Mouse (Mus musculus) right cerebral cortex, adult 2 months (tissue): ENCODE measurements around the gene Hcn2.

Experiments used
- DNase-seq, 2 experiments: peaks; one replicate each; pipeline ENCODE4 v3.0.0; 2021 to 2022; ENCODE audit warnings: low spot score in 2 of 2

Gene Hcn2

DNA sequence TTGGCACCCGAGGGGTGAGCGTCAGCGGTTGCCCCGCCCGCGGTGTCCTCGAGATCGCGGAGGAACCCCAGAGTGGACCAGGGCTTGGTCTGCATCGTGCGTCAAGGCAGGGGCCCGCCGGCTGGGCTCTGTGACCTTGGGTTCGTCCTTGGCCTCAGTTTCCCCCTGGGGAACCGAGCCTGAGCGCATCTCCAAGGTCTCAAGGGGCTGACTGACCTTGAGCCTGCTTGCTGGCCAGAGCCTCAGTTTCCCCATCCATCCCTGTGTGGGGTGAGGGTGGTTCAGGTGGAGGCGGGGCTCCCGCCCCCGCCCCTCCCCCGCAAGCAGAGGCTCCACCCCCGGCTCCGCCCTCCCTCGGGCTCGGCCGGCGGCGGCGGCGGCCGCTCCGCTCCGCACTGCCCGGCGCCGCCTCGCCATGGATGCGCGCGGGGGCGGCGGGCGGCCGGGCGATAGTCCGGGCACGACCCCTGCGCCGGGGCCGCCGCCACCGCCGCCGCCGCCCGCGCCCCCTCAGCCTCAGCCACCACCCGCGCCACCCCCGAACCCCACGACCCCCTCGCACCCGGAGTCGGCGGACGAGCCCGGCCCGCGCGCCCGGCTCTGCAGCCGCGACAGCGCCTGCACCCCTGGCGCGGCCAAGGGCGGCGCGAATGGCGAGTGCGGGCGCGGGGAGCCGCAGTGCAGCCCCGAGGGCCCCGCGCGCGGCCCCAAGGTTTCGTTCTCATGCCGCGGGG is at the start of gene Hcn2:
Gene Hcn2, plus strand, starts transcription at position 381 of the 734 bp plus-strand sequence.
- DNase-seq = no peak

DNA sequence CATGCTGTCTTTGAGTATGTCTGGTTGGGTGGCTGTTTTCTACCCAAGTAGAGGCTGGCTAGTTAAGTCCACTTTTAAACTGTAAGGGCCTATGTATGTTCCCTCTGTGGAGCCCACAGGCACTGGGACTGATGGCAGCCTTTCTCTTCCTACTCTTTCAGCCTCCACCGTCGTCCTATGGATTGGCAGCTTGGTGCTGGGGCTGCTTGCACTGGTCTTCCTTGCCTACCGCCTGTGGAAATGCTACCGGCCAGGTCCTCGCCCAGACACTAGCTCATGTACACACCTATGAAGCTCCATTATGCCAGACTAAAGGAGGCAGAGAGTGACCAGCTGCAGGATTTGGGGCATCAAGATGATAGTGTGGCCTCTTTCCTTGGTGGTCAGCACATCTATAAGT is 48.4 kb upstream of the Hcn2 start:
- DNase-seq = no peak

DNA sequence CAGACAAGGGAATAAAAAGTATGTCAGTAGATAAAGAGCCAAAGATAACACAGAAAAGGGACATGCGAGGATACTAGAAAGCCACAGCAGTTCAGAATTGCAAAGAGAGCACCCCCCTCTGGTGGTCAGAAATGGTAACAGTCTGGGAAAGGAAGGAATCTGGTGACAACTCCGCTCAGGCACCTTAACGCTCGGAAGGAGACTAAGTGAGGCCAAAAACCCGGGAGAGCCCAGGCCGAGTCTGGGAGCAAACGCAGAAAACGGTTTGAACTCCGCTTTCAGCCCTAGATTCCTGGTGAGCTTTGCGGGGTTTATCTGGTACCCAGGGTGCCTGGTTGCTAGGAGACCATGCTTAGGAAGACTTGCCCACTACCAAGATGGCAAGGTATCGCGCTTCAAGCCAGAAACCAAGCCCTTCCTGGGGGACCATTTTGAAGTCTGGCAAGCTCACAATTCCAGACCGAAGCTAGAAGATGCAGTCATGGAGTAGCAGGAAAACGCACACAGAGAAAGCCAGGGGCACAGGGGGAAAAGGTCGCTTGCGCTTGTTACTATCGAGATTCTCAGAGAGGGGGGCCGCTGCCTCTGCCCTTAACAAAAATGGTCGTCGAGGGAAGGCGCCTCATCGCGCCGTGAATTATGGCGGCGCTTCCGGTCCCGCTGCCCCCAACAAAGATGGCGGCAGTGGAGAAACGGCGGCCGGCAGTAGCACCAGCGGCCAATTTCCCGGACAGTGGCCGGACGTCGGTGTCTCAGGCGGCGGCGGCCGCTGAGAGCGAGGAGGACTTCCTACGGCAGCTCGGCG is 47.5 kb upstream of the Hcn2 start, which contains the start of gene Tpgs1:
Gene Tpgs1, plus strand, starts transcription at position 599 of the 805 bp plus-strand sequence.
- peak; percentile 95 to 97 for DNase-seq

- DNase-seq = peak; percentile 80 to 84
Measured at GRCm38 (mm10) chr10:79669576-79670057, 46.8 kb upstream of the Hcn2 start.

DNA sequence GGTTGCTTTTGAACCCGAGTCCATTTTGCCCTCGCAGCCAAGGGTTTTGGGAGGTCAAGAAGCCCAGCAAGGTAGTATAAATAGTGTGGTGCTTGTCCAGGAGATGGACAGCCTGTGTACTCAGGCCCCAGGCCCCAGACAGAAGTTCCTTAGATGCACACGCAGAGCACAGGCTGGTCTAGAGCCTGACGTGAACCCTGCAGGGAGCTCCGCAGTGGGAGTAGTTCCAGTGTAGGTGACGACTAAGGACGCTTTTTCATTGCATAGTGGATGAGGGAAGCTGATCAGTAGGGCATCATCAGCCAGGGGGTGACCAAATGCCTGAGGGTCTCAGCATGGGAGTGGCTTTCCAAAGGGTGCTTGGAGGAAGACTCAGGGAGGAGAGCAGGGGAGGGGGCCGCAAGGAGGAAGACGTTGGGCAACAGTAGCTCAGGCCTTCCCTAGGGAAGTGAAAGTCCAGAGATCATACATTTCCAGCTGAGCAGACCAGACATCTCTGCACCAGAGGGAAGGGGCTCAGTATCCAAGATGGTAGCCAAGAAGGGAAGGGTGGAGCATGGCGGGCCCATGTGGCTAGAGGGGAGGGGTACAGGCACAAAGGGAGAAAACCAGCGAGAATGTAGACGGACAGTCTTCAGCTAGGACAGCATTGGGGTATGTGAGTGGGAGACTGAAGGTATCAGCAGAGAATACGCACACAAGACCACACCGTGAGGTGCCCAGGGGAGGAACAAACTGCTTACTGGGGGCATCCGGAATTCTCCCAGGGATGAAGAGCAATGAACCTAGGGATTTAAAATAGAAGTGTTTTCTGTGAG is 46.2 kb upstream of the Hcn2 start:
- DNase-seq = no peak

GRCm38 (mm10) chr10:79671396-79672087 is 44.9 kb upstream of the Hcn2 start:
- no peak for DNase-seq

DNA sequence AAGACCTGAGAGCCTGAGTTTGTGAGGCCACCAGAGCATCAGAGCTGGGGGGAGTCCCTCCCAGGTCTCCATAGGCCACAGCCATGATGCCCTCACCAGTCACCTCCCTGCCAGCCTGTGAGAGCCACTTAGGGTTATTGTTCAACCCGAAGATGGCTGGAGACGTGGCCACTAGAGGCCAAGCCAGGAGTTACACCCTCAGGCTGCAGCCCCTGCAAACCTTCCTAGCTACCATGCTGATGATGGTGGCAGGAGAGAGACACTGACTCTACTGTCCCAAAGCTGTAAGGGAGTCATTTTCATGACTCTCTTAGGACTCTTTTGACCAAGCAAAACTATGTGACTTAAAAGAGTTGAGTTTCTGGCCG is 44.4 kb upstream of the Hcn2 start:
- no peak for DNase-seq

- no peak for DNase-seq
Measured at GRCm38 (mm10) chr10:79673054-79673453, 43.4 kb upstream of the Hcn2 start.

DNA sequence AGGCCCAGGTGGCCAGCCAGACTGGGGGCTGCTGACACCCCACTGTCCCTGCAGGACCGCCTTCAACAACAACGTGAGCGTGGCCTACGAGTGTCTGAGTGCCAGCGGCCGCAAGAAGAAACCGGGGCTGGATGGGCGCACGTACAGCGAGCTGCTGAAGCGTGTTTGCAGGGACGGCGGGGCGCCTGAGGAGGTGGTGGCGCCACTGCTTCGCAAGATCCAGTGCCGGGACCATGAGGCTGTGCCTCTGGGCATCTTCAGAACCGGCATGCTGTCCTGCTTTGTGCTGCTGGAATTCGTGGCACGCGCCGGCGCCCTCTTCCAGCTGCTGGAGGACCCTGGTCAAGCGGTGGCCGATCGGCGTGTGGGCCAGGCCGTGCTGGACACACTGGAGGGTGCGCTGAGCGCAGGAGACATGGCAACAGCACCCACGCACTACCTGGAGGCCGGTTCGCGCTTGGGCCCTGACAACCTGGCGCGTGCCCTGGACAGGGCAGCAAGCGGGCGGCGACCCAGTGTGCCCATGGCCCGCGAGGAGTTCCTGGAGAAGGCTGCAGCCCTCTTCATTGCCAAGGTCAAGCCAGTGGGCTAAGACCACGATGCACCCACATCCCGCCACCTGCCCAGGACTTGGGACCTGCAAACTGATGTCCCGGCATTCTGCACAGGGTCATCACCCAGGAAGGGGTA is 40.9 kb upstream of the Hcn2 start:
- no peak for DNase-seq

GRCm38 (mm10) chr10:79680606-79681495 is 35.6 kb upstream of the Hcn2 start:
- DNase-seq = peak in 1 of 2 experiments; percentile 17

DNA sequence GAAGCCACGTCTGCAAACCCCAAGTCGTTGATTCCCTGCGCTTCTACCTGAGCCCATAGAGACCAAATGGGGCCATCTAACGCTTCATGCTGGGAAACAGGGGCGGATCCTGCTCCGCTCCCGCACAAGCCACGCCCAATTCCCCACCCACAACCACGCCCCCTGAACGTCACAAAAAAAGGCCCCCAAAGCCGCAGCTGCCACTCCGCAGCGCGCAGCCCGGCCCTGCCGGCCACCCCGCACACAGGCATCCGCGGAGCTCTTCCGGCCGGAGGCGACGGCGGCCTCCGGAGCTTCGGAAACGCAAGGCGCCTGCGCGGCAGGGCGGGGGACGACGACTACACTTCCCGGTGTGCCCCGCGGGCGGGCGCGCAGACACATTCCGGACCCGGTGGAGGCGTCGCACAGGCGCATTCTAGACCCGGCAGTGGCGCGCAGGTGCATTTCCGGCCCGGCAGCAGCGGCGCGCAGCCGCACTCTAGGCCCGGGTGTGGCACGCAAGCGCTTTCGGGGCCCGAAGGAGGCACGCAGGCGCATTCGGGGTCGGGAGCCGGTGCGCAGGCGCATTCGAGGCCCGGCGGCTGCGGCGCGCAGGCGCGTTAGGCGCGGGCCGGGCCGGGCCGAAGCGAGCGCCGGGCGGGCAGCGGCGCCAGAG is 34.7 kb upstream of the Hcn2 start, which contains the start of gene Cdc34:
Gene Cdc34, plus strand, starts transcription at position 605 of the 655 bp plus-strand sequence.
- peak; percentile 99 for DNase-seq

DNA sequence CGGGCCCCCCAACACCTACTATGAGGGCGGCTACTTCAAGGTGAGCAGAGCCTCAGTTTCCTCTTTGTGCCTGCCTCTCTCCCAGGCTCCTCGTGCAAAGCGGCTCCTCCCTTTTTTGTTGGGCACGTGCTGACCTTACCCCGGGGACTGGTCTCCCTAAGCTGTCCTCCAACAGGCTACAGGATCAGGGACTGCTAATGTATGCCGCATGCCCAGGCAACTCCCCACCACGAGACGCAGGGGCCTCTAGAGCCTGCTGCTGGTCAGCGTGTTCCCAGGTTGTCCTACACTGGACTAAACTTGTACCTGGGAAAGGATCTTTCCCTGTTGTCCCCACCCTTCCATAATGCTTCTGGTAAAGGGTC is 33.9 kb upstream of the Hcn2 start:
- no peak for DNase-seq

- DNase-seq = peak; percentile 52 to 58
Measured at GRCm38 (mm10) chr10:79682916-79683582, 33.4 kb upstream of the Hcn2 start.

DNA sequence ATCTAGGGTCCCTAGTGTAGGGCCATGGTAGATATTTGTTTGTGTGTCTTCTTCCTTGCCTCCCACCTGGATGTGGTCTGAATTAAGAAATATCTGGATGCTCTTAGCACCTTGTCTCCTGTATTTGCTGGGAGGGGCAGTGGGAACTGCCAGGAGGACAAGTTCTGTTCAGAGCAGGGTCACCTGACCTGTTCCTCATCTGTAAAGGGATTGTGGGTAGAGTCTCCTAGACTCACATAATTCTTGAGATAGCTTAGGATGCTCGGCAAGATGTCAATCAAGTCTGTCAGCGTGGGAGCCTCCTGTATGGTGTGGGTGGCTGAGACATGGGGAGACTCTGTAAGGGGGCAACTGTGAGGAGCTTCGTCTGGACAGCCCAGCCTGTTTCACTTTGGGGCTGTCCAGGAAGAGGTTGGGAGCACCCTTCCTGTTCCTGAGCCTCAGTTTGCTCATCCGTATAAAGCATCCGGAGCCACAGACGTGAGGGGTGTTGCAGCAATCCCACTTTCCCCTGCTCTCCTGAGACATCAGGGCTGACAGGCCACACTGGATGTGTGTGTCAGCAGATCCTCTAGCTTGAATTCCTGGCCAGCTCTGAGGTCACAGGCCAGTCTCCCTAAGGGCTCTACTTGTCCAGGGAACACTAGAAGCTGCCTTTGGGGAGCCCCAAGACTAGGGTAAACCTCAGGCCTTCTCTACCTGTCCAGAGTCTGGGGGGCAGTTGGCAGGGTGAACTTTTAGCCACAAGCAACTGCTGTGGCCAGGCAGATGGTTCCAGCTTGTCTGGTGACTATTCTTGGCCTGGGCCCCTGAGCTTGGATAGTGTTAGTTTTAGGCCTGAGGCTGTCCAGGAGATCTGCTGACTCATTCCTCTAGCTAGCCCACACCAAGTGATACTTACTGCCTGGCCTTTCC is 32.5 kb upstream of the Hcn2 start:
- DNase-seq = no peak

GRCm38 (mm10) chr10:79684770-79685600 is 31.4 kb upstream of the Hcn2 start:
- DNase-seq = no peak

GRCm38 (mm10) chr10:79686219-79686618 is 30.2 kb upstream of the Hcn2 start:
- DNase-seq = no peak

DNA sequence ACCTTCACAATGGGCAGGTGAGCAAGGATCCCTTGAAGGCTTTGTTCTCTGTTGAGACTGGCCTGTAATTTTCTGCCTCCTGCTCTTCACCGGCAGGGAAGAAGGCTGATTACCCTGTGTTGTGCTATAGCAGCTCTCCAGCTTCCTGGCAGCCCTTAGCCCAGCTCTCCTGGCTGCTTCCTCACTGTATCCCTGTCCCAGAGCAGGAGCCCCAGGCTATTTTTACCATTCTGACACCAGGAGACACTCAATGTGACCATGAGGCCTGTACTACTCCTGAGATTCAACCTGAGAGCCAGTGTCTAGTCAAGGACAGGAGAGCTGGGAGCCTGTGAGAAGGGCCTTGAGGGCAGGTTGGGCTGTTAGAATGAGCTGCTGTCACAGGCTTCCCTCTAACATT is 29.7 kb upstream of the Hcn2 start:
- no peak for DNase-seq
